Mouse (Mus musculus) kidney, adult 2 months (tissue): ENCODE results near the gene Ksr2.
"Not testable (repeated sequence)": the region's sequence is repeated elsewhere in the genome, so short reads cannot be mapped to it uniquely, and the experiment has no call there.

Source experiments
- CTCF ChIP-seq: fragments of 200-500 bp; conservative IDR thresholded peaks from 2 replicates; pipeline ENCODE4 v1.5.1; 2011; ENCODE audit warnings: low read depth, mild to moderate bottlenecking, control low read depth, low read length, moderate library complexity, mixed read lengths; ENCODE audit not compliant: insufficient read depth, insufficient read length
- POLR2A ChIP-seq: fragments of 200-500 bp; IDR thresholded peaks from one replicate; pipeline ENCODE4 v1.6.1; 2011; ENCODE audit warnings: low read depth, low read length, control low read depth

DNA sequence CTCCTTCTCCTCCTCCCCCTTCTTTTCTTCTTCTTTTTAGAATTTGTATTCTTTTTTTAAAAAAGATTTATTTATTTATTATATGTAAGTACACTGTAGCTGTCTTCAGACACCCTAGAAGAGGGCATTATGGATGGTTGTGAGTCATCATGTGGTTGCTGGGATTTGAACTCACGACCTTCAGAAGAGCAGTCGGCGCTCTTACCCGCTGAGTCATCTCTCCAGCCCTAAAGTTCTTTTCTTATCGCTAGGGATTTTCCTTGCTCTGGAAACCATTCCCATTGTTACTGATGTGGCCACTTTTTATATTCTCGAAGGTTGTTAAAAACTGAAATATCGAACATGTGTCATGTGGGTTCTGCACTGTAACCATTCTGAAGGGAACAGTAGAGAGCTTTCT, 19.7 kb downstream of the Ksr2 start:
- not testable (repeated sequence) for TF ChIP-seq POLR2A, CTCF
